Mouse (Mus musculus) kidney, postnatal 10 days (tissue): ENCODE data around the gene Spint2.

Source experiments
- DNase-seq: peaks from one replicate; pipeline ENCODE4 v3.0.0; 2021; ENCODE audit warnings: mixed read lengths

Gene Spint2

GRCm38 (mm10) chr7:29281201-29282073 is at the start of gene Spint2:
Gene Spint2, minus strand, starts transcription at chr7:29281912.
- DNase-seq: peak; percentile 93

- DNase-seq: no peak
These were observed 47.3 kb upstream of the Spint2 start for GRCm38 (mm10) chr7:29328984-29329383.

DNA sequence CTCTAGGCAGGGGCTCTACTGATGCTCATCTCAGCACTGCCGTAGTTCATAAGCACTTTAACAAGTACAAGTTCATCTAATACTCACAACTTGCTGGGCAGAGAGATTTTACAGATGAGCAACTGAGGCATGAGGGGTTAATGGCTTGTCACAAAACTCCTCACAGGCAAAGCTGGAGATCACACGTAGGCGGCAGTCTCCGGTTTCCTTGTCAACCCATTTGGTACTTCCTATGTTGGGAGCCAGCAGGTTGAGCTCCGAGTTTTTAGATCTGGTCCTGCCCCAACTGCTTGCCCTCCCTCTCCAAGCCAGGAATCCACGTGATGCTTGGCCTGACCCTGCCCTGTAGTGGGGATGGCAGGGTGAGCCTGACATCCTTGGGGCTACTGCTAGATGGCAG is 45.4 kb upstream of the Spint2 start:
- DNase-seq: no peak

DNA sequence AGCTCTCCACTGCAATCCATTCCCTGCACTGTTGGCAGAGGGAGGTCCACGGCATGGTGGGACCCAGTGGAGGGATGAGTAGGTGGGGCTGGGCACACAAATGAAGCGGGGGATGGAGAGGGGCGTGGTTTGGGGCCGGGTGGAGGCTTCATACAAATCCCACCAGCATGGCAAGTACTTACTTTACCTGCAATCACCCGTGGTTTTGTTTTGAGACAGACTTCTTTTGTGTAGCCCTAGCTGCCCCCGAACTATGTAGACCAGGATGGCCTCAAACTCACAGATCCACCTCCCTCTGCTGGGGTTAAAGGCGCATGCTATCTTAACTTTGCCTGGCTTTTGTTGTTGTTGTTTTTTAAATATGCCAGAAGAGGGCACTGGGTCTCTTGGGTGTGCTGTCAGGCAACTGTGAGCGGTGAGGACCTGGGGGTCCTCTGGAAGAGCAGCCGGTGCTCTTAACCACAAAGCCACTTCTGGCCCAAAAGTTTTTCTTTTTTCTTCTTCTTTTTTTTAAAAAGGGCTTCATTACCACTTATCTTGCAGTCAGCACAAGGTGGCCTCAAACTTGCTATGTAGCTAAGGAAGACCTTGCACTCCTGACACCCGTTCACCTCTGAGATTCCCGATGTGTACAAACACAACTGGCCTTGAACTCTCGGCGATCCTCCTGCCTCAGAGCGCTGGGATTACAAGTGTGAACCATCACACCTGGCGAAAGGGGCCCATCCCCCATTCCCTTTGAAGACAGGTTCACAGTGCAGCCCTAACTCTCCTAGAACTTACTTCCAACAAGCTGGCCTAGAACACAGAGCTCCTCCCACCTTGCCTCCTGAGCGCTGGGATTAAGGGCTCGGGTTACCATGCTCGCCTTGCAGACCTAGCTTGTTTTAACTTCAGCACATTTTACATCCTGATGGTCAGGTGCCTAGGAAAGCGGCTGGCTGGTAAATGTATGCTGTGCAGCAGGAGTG is 37.9 kb upstream of the Spint2 start:
- DNase-seq: no peak

- DNase-seq: no peak
These were observed 36.6 kb upstream of the Spint2 start for GRCm38 (mm10) chr7:29318115-29318911.

- peak; percentile 60 for DNase-seq
These were observed 35.8 kb upstream of the Spint2 start for GRCm38 (mm10) chr7:29317558-29317957.

DNA sequence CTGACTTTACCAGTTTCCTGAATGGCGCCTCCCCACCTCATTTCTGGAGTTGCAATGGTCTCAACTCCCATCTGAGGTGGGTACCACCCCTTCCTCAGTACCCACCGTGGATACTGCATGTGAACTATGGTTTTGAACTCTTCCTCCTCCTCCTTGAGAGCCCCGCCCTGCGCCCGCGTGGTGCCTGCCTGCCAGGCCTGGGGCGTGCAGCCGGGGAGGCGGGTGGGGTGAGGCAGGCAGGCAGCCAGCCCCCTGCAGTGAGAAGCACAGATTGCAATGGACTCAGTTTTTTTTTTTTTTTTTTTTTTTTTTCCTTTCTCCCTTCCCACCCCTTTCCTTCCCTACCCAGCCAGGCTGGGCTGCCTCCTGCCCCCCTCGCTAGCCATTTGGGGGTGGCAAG is 35.3 kb upstream of the Spint2 start:
- no peak for DNase-seq

DNA sequence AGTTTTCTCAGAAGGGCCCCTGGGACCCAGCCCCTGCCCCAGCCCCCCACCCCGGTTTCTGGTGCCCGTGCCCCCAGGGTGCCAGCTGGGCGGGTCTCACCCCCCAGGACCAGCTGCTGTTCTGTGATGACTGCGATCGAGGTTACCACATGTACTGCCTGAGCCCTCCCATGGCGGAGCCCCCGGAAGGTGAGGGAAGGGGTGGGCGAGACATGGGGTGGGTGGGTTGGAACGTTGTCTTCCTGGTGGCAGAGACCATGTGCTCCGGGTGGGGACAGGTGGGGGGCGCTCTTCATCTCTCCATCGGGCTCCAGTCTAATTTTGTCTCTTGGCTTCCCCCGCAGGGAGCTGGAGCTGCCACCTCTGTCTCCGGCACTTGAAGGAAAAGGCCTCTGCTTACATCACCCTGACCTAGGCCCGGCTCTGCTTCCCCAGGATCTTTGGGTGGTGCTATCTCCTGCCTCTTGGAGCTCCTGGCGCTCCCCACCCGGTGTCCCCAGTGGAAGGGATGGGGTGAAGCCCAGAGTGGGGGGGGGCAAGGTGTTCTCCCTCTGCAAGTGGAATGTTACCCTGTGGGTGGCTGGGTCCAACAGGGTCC is 34.5 kb upstream of the Spint2 start:
- no peak for DNase-seq

DNA sequence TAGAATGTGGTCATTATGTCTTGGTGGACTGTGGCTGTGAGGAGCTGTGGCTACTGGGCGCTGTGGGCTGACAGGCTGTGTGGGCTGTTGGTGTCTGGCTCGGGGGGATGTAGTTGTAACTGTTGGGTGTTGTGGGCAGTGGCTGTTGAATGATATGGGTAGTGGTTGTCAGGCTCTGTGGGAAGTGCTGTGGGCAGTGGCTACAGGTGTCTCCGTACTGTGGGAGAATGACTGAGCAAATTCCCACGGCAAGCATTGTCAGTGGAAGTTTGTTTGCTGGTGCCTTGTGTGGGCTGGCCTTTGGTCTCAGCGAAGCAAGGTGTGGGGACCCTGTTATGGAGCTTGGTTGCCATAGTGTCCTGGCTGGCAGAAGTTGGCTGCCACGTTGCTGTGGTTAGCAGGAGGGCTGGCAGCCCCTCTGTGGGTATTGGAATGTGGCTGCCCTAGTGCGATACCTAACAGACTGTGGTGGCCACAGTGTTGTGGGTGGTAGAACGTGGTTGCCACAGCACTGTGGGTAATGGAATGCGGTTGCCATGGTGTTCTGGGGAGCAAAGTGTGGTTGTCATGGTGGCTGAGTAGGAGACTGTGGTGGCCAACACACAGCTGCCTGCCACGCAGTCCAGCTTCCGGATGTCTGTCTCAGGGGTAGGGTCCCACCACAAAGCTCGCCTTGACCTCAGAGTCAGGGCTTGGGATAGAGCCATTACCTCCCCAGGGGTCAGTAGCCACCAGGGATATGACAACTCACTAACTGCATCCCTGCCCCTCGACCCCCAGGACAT is 33.3 kb upstream of the Spint2 start:
- no peak for DNase-seq

DNA sequence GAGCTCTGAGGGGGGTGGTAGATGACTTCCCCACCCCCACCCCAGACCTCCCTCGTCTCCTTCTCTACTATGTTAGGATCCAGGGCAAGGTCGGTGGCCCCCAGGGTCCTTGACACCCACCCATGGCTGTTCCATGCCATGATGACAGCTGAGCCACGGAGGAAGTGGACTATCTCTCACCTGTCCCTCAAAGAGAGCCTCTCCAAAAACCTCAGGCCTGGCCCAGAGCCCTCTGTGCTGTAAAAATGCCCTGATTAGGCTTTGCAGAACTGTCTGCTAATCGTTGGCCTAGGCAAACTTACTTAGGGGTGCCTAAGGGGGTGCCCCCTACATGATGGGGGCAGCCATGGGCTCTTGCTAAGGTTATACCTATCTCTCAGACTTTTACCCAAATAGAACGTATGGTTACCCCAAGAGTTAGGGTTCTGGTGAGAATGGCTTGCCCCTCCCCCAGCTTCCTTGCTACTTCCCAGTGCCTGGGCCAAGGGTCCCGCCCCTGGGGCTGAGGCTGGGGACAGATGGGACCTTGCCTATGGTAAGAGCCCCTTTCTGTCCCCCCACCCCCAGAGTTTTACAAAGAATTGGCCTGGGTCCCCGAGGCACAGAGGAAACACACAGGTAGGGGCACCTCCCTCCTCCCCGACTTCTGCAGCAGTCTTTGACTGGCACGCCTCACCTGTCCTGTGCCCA is 32.0 kb upstream of the Spint2 start:
- no peak for DNase-seq

GRCm38 (mm10) chr7:29313051-29313450 is 31.3 kb upstream of the Spint2 start:
- DNase-seq: no peak

DNA sequence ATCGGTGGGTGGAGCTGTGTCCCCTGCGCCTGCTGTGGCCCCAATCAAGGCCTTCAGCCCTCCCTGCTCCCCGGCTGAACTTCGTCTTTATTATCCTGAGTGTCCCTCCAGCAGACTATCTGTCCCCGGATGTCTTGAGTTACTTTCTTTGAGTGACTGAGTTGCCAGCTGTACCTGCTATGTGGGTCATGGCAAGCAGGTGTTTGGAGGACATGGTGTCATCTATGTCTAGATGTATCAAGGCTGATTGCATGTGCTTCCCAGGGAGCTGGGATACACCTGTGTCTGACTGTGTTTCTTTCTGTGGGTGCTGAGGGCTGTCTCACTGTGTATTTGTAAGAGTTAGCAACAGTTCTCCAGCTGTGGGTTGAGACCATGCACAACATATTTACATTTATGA is 28.0 kb upstream of the Spint2 start:
- no peak for DNase-seq

GRCm38 (mm10) chr7:29309221-29309721 is 27.6 kb upstream of the Spint2 start:
- peak; percentile 62 for DNase-seq

DNA sequence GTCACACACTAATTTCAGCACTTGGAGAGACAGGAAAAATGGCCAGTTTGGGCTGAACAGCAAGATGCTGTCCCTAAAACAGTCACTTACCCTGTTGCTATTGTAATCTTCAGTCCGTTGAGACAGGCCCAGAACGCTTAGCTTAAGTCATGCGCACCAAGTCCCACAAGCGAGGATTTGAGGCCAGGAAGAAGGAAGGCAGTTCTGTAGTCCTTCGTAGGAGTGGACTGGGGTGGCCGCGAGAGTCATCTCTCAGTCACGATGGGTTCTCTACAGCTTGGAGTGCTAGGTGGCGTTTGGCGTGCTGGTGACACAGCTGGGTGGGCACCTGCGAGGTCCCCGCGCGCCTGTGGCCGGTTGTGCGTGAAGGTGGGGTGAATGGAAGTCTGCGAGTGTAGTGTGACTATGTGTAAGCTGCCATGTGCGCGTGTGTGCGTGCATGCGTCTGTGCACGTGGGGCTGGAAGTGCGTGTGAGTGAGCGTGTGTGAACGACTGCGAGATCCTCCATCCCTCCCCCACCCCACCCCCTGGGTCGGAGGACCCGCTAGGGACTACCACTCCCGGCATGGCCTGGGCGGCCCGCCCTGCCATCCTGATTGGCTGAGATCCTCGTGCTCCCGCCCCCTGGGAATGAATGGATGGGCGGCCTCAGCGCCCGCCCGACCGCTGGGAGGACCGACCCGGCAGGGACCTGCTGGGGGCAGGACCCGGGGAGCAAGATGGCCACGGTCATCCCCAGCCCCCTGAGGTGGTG is 25.8 kb upstream of the Spint2 start:
- peak; percentile 94 for DNase-seq

DNA sequence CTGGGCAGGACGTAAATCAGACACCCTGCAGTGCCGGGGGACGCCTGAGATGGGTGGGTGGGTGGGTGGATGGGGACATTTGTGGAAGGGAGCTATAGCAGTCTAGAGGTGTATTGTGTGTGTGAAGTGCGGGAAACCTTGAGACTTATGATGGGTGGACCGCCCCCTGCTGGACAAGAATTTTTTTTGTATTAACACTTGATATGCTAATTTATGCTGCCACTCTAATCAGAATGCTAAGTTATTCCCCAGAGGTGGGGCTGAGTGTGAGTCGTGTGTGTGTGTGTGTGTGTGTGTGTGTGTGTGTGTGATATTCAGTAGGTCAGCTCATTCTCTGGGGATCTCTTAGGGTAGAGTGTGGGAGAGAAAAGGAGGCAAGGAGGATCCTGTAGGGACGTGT is 24.9 kb upstream of the Spint2 start:
- peak; percentile 47 for DNase-seq

- no peak for DNase-seq
These were observed 24.4 kb upstream of the Spint2 start for GRCm38 (mm10) chr7:29306108-29306507.

DNA sequence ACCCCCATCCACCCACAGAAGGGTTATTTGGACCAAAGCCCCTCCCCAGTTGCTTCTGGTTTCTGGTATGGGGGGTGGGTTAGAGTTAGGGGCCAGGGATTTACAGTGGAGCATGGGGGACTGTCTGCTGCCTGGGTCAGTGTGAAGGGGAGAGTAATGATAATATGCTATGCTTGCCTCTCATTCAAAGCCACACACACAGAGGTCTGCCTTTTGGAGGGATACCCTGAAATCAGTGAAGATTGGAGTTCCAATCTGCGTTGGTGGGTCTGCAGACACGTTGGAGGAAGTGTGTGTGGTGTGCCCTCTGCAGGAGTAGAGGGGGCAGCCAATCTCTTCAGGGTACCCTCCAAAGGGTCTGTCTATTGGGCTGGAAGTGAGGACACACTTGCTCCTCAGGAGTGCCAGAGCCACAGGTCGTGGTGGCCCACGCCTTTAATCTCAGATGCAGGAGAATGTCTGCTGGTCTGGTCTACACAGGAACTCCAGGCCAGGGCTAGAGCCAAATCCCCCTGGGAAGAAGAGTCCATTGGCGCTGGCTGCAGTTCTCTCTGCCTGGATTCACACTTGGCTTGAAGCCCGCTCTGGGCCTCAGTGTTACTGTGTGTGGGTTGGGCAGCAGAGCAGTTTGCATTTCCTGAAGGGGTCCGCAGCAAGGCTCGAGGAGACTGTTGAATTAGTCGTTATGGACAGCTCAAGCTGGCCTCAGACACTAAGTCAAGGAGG is 23.7 kb upstream of the Spint2 start:
- no peak for DNase-seq

DNA sequence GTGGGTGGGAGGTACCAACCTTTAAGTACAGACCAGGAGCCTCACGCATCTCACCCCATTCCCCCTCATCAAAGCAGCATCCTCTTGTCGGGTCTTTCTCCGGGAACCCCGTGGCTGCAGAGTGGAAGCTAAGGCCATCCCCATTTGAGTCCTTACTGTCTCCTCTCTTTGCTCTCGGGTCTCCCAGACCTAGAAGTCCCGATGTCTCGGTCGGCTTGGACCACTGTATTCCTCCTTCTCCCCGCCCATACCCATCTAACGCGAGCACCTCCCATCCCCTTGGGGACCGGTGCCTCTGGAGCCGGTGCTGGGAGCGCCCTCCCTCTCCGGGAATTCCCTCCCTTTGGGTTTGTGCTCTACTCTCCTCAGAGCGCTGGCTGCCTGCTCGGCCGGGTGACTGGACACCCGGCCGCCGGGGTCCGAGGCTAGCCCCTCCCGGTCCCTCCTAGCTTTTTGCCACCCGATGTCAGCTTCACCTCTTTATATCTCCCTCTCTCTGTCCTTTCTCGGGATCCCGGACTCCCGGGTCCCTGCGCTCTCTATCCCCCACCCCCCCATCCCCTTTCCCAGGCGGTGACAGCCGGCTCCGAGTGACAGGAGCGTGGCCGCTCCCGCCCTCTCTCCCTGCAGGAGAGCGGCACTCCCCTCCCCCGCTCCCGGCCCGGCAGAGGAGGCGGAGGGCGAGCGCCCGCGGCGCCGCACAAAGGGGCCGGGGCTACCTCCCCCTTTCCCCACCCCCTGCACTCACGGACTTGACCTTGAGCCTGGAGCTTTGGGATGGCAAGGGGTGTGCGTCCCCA is 23.0 kb upstream of the Spint2 start:
- no peak for DNase-seq
